Mouse (Mus musculus) liver, postnatal 0 days (tissue): ENCODE measurements around the gene Iqca. TPM values are rescaled to one million over a fixed set of nuclear protein-coding genes. Genes with fewer than 3 reads are reported as not detected.

Experiments
- ATAC-seq: fragments of 200-750 bp; cut with Nextera tagmentation; 2 replicates; pipeline ENCODE4 v1.8.0; 2017; ENCODE audit warnings: mild to moderate bottlenecking, moderate library complexity
- DNase-seq: peaks from one replicate; pipeline ENCODE4 v3.0.0-alpha.2; 2016
- H3K27ac ChIP-seq: fragments of 300-500 bp; sonication (generic); 2 replicates; pipeline ENCODE4 v1.5.1; 2014; ENCODE audit warnings: antibody characterized with exemption, moderate library complexity, mild to moderate bottlenecking, low read depth
- H3K27me3 ChIP-seq: fragments of 300-500 bp; sonication (generic); 2 replicates; pipeline ENCODE4 v1.6.1; 2014; ENCODE audit warnings: low read length, control low read depth, mixed read lengths; ENCODE audit not compliant: insufficient read depth
- H3K36me3 ChIP-seq: fragments of 300-500 bp; sonication (generic); replicated peaks from 2 replicates; pipeline ENCODE4 v1.6.1; 2014; ENCODE audit warnings: mild to moderate bottlenecking, control low read depth, low read length, moderate library complexity, mixed read lengths; ENCODE audit not compliant: insufficient read depth
- H3K4me1 ChIP-seq: fragments of 300-500 bp; sonication (generic); 2 replicates; pipeline ENCODE4 v1.6.1; 2014; ENCODE audit warnings: antibody characterized with exemption, mild to moderate bottlenecking, control low read depth; ENCODE audit not compliant: insufficient read depth
- H3K4me2 ChIP-seq: fragments of 300-500 bp; sonication (generic); 2 replicates; pipeline ENCODE4 v1.6.1; 2014; ENCODE audit warnings: low read depth, mild to moderate bottlenecking, low read length, moderate library complexity, mixed read lengths
- H3K4me3 ChIP-seq: fragments of 300-500 bp; sonication (generic); 2 replicates; pipeline ENCODE4 v1.5.1; 2014; ENCODE audit warnings: low read depth, low read length
- H3K9ac ChIP-seq: fragments of 300-500 bp; sonication (generic); replicated peaks from 2 replicates; pipeline ENCODE4 v1.6.1; 2014; ENCODE audit warnings: mild to moderate bottlenecking, moderate library complexity
- H3K9me3 ChIP-seq: fragments of 300-500 bp; sonication (generic); 2 replicates; pipeline ENCODE4 v1.6.1; 2016; ENCODE audit warnings: mild to moderate bottlenecking, control low read depth, low read length, mixed read lengths
- CTCF ChIP-seq: sonication (generic); IDR thresholded peaks from 2 replicates; pipeline ENCODE4 v1.5.1; 2016; ENCODE audit warnings: antibody characterized with exemption, low read depth
- EP300 ChIP-seq: IDR thresholded peaks from 2 replicates; pipeline ENCODE4 v1.6.1; 2016; ENCODE audit warnings: antibody characterized with exemption, low read depth, mild to moderate bottlenecking
- WGBS: fragments of 180-500 bp; shearing (Covaris S2); extraction: QIAGEN DNeasy Blood & Tissue Kit; methylation state at CpG from one replicate; pipeline ENCODE4 v1.1.7; 2014; ENCODE audit not compliant: insufficient replicate concordance; 5-methylcytosine and 5-hydroxymethylcytosine counted together
- polyA plus RNA-seq: library from polyadenylated mRNA; unstranded; fragments of >200 nt; fragmentation: Nextera tagmentation; extraction: Ambion mirVana; gene quantifications from 2 replicates; pipeline ENCODE4 v1.2.1, GENCODE M21; 2015

Iqca gene
- polyA plus RNA-seq, 1 experiment from 2014 or later: 1.5 TPM

DNA sequence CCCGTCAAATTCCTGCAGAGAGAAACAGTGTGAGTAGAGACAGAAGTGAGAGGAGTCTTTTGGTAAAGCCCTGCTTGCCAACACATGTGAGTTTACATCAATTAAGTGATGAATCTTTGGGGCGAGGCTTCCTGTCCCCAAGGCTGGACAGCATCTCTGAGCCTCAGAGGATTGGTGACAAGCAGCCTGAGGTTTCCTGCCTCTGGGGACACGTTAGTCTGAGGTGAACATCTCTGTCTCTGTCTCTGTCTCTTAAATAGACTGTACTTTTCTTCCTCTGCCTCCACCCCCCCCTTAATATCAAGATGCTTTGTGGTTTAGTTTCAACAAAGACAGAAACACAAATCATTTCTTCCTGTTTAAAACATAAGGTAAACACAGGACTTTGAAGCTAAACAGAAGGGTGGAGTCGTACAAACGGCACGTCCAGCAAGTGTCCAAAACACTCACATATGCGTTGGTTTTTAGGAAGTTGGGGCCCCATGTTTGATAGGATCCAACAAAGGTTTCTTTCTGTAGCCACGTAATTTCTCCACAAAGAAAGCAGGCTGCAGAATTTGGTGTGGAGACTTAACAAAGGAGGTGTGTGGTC, 49.2 kb downstream of the Iqca start:
- H3K36me3 ChIP-seq: no peaks in the 10 kb centered on the region
- TF ChIP-seq EP300 (no peak), CTCF (no peak)
- H3K4me2 ChIP-seq: no peak overlapping the region
- 46% methylated on average over 8 of the region's 8 CpGs for WGBS
- H3K4me3 ChIP-seq: no peak overlapping the region
- H3K9me3 ChIP-seq: no peaks in the 10 kb centered on the region
- no peak for ATAC-seq
- no peak for DNase-seq
- H3K9ac ChIP-seq: no peak overlapping the region
- H3K27ac ChIP-seq: no peak overlapping the region
- no peaks in the 10 kb centered on the region for H3K27me3 ChIP-seq
- no peaks in the 10 kb centered on the region for H3K4me1 ChIP-seq

- WGBS: 76% methylated on average over 10 of the region's 10 CpGs
- H3K27ac ChIP-seq: no peak overlapping the region
- no peak for ATAC-seq
- H3K9ac ChIP-seq: no peak overlapping the region
- H3K36me3 ChIP-seq: no peaks in the 10 kb centered on the region
- H3K4me3 ChIP-seq: no peak overlapping the region
- TF ChIP-seq CTCF (no peak), EP300 (no peak)
- H3K9me3 ChIP-seq: no peaks in the 10 kb centered on the region
- H3K4me2 ChIP-seq: no peak overlapping the region
- DNase-seq: no peak
- no peaks in the 10 kb centered on the region for H3K4me1 ChIP-seq
- H3K27me3 ChIP-seq: no peaks in the 10 kb centered on the region
Measured at GRCm38 (mm10) chr1:90100360-90101232, 52.6 kb downstream of the Iqca start.

DNA sequence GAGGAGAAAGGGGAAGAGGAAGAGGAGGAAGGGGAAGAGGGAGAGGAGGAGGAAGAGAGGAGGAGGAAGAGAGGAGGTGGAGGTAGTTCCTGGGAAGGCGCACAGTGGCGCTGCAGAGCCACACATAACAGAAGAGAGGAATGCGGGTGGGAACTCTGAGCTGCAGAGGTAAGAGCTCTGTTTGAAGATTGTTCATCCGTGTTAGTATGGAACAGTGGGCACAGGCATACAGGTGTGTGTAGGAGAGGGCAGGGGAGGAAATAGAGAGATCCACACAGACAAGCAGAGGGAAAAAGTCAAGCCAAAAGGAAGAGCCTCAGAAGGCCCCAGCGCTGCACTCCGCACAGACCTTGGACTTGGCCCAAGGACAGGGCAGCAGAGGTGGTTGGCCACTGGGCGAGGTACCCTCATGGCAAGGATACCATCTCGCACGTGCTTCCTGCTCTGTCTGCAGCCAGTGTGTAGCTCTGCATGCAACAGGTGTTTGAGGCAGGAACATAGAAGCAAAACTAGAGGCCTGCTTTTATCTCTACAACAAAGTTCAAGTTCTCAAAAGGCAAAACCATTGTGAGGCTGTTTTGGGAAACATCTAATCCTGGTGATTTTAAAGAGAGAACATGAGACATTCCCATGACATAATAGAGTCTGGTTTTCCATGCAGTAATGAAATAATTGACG, 60.2 kb downstream of the Iqca start:
- TF ChIP-seq EP300 (no peak), CTCF (no peak)
- ATAC-seq (no peak), DNase-seq (no peak)
- Histone ChIP-seq H3K9ac (no peak overlapping the region), H3K27ac (no peak overlapping the region), H3K36me3 (no peaks in the 10 kb centered on the region), H3K4me3 (no peak overlapping the region), H3K9me3 (no peaks in the 10 kb centered on the region), H3K27me3 (no peaks in the 10 kb centered on the region), H3K4me1 (no peaks in the 10 kb centered on the region), H3K4me2 (no peak overlapping the region)
- 68% methylated on average over 10 of the region's 10 CpGs for WGBS

- H3K9me3 ChIP-seq: no peaks in the 10 kb centered on the region
- H3K36me3 ChIP-seq: no peaks in the 10 kb centered on the region
- ATAC-seq: no peak
- WGBS: 75% methylated on average over 6 of the region's 6 CpGs
- no peak for TF ChIP-seq EP300
- no peak for TF ChIP-seq CTCF
- H3K4me2 ChIP-seq: no peak overlapping the region
- DNase-seq: no peak
- no peak overlapping the region for H3K27ac ChIP-seq
- no peak overlapping the region for H3K9ac ChIP-seq
- no peaks in the 10 kb centered on the region for H3K27me3 ChIP-seq
- no peaks in the 10 kb centered on the region for H3K4me1 ChIP-seq
- H3K4me3 ChIP-seq: no peak overlapping the region
Measured at GRCm38 (mm10) chr1:90088192-90088990, 64.8 kb downstream of the Iqca start.

GRCm38 (mm10) chr1:90086461-90086860, 66.7 kb downstream of the Iqca start:
- no peak overlapping the region for H3K4me3 ChIP-seq
- no peak for DNase-seq
- no peaks in the 10 kb centered on the region for H3K36me3 ChIP-seq
- H3K4me2 ChIP-seq: no peak overlapping the region
- H3K9me3 ChIP-seq: no peaks in the 10 kb centered on the region
- TF ChIP-seq CTCF (no peak), EP300 (no peak)
- ATAC-seq: no peak
- no peaks in the 10 kb centered on the region for H3K4me1 ChIP-seq
- H3K27ac ChIP-seq: no peak overlapping the region
- WGBS: 87% methylated on average over 10 of the region's 10 CpGs
- no peak overlapping the region for H3K9ac ChIP-seq
- H3K27me3 ChIP-seq: no peaks in the 10 kb centered on the region
